Mouse (Mus musculus) c-Kit-positive CD71-negative TER-119-negative erythroid progenitor cells, embryonic 14.5 days (primary cell): ENCODE measurements around the gene Tnfrsf23.
"Not testable (repeated sequence)": the region's sequence is repeated elsewhere in the genome, so short reads cannot be mapped to it uniquely, and the experiment has no call there.

Source experiments
- DNase-seq: peaks from one replicate; pipeline ENCODE4 v3.0.0-alpha.2; 2013; ENCODE audit warnings: low read depth

The Tnfrsf23 gene

DNA sequence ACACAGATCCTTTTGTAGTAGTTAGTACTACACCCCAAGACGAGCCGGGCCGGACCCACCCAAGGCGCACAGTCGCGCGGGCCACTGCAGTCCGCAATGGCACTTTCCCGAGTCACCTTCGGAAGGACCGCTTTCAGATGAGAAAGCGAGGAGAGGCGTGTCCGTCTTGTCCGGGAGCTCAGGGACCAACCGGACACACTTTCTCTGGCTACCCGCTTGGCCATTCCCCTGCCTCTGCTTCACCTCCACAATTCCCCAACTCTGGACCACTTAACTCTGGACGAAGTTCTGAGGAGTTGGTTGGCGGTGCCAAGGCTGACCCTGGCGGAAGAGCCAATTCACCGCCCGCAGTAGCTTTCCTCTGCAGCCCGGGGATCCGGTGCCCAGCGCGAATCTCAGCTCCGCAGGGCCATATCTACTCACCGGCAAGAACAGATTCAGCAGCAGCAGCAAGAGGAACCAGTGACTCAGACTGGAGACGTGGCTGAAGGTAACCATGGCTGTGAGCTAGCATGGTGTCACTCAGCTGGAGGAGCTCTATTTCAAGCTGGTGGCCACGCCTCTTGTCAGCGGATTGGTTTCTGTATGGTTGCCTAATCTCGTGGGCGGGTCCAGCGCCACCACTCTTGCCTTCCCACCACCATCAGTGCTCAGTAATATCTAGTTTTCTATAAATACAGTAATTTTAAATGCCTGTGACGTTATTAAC lies at the start of gene Tnfrsf23:
Tnfrsf23 (minus strand) TSS at position 514 of the 709 bp plus-strand sequence.
- peak; percentile 76 for DNase-seq

DNA sequence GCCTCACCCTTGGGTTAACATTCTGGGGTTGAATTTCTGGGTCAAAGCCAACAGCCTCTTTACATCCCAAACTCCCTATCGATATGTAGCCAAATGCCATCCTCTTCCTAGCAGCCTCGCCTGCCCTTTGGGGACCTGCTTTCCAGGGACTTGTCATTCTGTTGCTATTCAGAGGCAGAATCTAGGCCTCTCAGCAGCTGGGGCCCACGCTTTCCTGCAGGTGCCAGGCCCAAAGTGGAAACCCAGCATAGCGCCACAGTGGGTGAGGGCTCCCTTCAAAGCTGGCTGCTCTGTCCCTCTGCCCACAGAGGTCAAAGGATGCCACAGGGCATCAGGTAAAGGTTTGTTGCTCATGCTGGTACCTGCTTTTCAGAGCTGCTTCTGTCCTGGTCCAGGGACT lies 48.1 kb upstream of the Tnfrsf23 start:
- DNase-seq: no peak

DNA sequence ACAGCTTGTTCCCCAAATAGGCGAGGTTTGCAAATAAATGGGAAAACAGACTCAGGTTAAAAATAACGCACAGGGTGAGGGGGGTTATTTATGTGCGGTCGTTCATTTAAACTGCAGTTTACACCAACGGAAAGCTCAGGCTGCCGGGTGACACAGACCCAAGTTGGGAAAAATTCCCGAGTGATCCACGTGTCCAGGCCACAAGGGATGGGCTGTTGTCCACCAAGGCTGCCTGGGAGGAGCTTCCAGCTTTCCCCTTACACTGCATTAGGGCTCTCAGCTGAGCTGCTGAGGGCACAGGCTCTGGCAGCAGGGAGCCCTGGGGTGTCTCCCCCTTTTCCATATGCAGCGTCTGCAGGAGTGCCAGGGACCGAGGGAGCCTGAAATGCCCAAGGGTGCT lies 44.2 kb upstream of the Tnfrsf23 start:
- no peak for DNase-seq

GRCm38 (mm10) chr7:143726396-143726795 lies 40.7 kb upstream of the Tnfrsf23 start:
- no peak for DNase-seq

GRCm38 (mm10) chr7:143723841-143724240 lies 38.2 kb upstream of the Tnfrsf23 start:
- DNase-seq: no peak

DNA sequence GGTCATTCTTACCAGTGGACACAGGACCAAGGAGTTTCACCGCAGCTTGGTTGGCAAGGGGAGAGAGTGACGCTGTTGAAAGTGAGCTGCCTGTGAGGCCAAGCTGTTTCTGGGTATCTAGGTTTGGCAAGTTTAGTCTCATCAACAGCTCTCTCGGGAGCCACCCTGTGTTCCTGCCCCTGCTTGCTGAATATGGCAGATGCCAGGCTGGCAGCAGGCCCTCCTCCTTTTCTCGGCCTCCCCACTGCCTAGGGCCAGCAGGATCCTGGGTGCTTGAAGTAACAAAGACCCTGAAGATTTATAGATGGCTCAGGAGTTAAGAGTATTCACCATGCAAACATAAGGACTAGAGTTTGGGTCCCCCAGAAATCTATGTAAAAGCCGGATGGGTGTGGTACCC lies 37.0 kb upstream of the Tnfrsf23 start:
- DNase-seq: no peak

- DNase-seq: no peak
Measured at GRCm38 (mm10) chr7:143717811-143718210, 32.1 kb upstream of the Tnfrsf23 start.

- no peak for DNase-seq
Measured at GRCm38 (mm10) chr7:143713421-143713820, 27.7 kb upstream of the Tnfrsf23 start.

DNA sequence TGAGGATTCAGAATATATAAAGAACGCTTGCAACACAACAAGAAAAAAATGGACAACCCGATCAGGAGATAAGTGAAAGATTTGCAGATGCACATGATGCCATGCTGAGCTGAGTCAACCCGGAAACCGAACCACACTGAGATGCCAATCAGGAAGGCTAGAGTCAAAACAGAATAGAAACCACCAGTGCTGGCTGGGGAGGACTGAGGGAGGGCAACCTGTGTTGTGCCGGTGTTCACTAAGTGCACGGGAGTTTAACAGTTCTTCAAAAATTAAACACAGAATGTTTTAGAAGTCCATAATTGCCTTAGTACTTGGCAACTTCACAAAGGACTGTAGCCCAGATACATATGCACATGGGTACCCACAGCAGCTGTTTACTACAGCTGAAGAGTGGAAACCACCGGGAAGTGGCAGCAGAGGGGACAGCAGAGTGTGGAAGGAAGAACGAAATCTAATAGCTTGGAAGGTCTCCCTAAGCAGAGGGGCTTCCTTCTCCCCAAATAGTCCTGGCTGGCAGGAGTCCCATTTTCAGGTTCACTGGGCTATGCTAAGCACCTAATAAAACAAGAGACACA lies 27.2 kb upstream of the Tnfrsf23 start:
- no peak for DNase-seq

DNA sequence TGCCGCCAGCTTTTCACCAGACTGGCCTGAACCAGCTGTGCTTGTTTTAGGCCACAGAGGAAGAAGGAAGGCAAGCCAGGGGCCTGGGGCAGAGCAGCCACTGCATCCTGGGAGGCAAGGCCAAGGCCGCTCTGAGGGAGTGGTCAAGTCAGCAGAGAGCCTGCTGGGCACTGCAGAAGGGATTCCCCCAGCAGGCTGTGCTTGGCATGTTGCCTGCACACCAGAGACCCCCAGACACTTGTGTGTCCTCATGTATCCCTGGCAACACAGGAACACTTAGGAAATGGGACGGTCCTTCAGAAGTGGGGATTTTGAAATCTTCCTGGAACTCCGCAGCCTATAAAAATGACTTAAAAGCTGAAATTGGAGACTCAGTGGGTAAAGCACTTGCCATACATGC lies 26.4 kb upstream of the Tnfrsf23 start:
- DNase-seq: no peak

DNA sequence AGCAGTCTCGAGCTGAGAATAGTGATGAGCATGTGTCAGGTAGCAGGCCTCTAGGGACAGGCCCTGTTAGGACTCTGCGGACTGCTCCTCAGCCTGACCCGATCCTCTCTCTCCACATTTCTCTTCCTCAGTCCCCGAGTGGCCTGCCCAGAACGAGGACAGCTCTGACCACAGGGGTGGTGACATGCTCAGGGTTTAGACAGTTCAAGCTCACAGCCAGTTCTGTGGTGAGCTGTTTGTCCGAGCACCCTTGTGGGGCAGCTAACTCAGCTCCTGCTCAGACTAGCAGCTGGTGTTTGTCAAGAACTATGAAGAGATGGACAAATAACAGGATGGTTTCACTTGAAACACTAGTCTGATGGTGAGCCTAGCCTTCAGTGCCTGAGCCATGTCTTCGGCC lies 25.7 kb upstream of the Tnfrsf23 start:
- DNase-seq: no peak

GRCm38 (mm10) chr7:143709395-143709794 lies 23.7 kb upstream of the Tnfrsf23 start:
- no peak for DNase-seq

- peak; percentile 96 for DNase-seq
Measured at GRCm38 (mm10) chr7:143706697-143707438, 21.2 kb upstream of the Tnfrsf23 start.

GRCm38 (mm10) chr7:143696140-143696539 lies 10.5 kb upstream of the Tnfrsf23 start:
- DNase-seq: peak; percentile 50

DNA sequence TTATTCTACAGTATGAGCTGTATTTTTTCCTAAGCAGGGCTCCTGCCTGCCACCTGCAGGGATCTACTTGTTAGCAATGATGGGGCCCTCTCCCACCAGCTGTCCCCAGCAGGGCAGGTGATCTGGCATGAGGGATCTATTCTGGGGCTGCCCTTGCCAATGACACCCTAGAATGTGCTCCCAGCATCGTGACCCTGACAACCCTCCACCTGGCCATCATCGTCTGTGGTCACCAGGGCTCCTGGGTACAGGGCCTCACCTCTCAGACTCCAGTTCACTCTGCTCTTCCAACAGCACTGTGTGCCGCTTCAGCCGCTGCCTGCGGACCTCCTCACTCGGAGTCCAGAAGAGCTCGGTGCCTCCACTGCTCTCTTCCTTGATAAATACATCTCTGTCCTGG lies 8.9 kb upstream of the Tnfrsf23 start:
- no peak for DNase-seq

- no peak for DNase-seq
Measured at GRCm38 (mm10) chr7:143692746-143693510, 7.3 kb upstream of the Tnfrsf23 start.

- DNase-seq: no peak
Measured at GRCm38 (mm10) chr7:143691909-143692308, 6.2 kb upstream of the Tnfrsf23 start.

GRCm38 (mm10) chr7:143691181-143691580 lies 5.5 kb upstream of the Tnfrsf23 start:
- DNase-seq: no peak

DNA sequence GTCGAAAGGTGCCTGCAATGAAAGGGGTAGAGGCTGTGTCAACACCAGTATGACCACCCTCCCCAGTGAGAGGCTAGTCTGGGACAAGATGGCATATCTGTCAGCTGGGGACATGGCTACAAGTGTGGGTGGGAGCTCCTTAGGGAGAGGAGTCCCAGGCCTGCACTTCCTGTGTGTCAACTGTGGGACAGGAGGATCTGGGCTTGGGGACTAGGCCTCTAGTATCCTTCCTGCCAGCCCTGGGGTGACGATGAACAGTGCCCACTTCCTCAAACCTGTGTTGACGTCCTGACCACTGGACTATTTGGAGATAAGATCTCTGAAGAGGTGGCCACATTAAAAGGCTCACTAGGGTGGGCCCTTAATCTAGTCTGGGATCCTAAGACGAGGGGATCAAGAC lies 4.3 kb upstream of the Tnfrsf23 start:
- DNase-seq: no peak

GRCm38 (mm10) chr7:143689481-143689880 lies 3.8 kb upstream of the Tnfrsf23 start:
- no peak for DNase-seq

DNA sequence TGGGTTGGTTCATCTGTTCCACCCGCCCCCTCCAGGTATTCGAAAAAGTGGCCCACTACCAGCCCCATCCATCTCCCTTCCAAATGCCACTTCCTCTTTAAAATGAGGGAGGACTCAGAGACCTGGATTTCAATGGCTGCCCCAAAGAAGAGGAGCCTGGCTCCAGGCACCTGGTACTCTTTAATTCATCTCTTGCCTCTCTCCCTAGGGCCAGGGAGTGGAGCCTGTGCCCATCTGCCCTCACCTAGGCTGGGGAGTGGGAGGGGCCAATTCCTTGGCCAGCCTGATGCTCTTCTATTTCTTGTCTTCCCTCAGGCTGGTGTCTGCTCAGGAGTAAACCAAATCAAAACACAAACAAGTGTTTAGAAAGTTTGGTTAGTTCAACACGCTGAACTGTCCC lies 1.0 kb upstream of the Tnfrsf23 start:
- DNase-seq: not testable (repeated sequence)

DNA sequence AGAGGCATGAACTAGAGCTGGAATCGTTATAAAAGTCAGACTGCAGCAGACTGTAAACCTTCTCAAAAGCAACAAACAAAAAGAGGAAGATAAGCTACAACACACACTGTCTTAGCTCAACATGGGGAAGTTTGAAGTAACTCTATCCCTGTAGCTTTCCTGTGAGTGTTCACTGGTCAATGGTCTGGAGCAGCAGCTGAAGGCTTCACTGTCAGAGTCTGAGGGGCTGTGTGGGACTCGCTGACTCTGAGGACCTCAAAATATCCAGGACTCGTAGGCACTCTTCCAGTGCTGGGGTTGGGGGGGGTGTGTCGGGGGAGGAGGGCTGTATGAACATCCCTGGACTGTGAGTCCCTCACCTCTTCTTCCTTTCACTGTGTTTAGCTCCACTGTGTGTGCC lies 519 bp upstream of the Tnfrsf23 start:
- not testable (repeated sequence) for DNase-seq
